In the genomic region with DNA sequence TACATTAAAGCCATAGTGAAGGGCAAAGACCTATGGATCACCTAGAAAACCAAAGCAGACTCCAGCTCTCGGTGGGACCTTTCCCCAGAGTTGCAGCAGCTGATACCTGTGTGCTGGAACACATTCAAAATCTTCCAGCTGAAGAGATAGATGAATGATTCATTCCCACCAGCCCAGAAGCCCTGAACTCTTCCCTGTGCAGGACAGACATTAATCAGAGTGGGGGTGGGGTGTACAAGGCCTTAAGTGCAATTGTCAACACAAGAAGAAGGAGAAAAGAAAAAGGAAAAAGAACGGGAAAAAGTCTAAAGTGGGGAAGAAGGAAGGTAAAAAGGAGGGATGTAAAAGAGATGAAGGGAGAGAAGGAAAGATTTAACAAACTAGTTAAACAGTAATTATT, we compare ENCODE assay signal across 25 mouse cellular contexts.
DNase-seq lines count a peak whose midpoint lies in the region; ATAC-seq and TF ChIP-seq lines count a peak whose summit lies in the region.
"Had no signal": no experiment of that assay in that cellular context is flagged by ENCODE, and none has a peak within 500 bp of the region (broad histone marks: within the 10 kb centered on the region; RNA-seq: fewer than 3 reads in every experiment).

No protein-coding gene starts in this region.

- H3K4me2 ChIP-seq in kidney, postnatal 0 days (ENCODE audit: low read length), result no peak overlapping the region
- no peak overlapping the region for H3K4me2 ChIP-seq in kidney, embryonic 15.5 days
- no peak overlapping the region for H3K4me2 ChIP-seq in midbrain, embryonic 15.5 days
- H3K4me2 ChIP-seq: embryonic facial prominence, embryonic 15.5 days; heart, embryonic 11.5 days; heart, embryonic 15.5 days; hindbrain, embryonic 14.5 days; intestine, embryonic 15.5 days had no signal

- H3K9me3 ChIP-seq in kidney, postnatal 0 days (replicated peaks; ENCODE audit: low read length), result no peaks in the 10 kb centered on the region
- H3K9me3 ChIP-seq in kidney, embryonic 15.5 days (replicated peaks), result no peaks in the 10 kb centered on the region
- no peaks in the 10 kb centered on the region for H3K9me3 ChIP-seq in midbrain, embryonic 15.5 days
- H3K9me3 ChIP-seq: embryonic facial prominence, embryonic 15.5 days; forebrain, embryonic 10.5 days; heart, embryonic 15.5 days; hindbrain, embryonic 10.5 days; intestine, embryonic 15.5 days had no signal

- 28% methylated on average over 2 of the region's 2 CpGs for WGBS in kidney, postnatal 0 days
- WGBS in kidney, embryonic 15.5 days, result 36% methylated on average over 2 of the region's 2 CpGs
- WGBS in midbrain, embryonic 15.5 days, result 75% methylated on average over 2 of the region's 2 CpGs

- H3K36me3 ChIP-seq in kidney, postnatal 0 days (ENCODE audit: insufficient read depth, low read length), result no peaks in the 10 kb centered on the region
- no peaks in the 10 kb centered on the region for H3K36me3 ChIP-seq in kidney, embryonic 15.5 days
- H3K36me3 ChIP-seq in midbrain, embryonic 15.5 days (replicated peaks), result no peaks in the 10 kb centered on the region
- H3K36me3 ChIP-seq: embryonic facial prominence, embryonic 15.5 days; forebrain, embryonic 10.5 days; heart, embryonic 15.5 days; hindbrain, embryonic 10.5 days; intestine, embryonic 15.5 days had no signal

- no peaks in the 10 kb centered on the region for H3K27me3 ChIP-seq in kidney, postnatal 0 days (ENCODE audit: insufficient read depth, low read length)
- H3K27me3 ChIP-seq in kidney, embryonic 15.5 days, result no peaks in the 10 kb centered on the region
- no peaks in the 10 kb centered on the region for H3K27me3 ChIP-seq in midbrain, embryonic 15.5 days (replicated peaks)
- H3K27me3 ChIP-seq: CH12.LX; embryonic facial prominence, embryonic 15.5 days; heart, embryonic 15.5 days; intestine, embryonic 15.5 days had no signal

- no peak overlapping the region for H3K4me3 ChIP-seq in kidney, postnatal 0 days (replicated peaks; ENCODE audit: low read depth, low read length)
- H3K4me3 ChIP-seq in kidney, embryonic 15.5 days (replicated peaks), result no peak overlapping the region
- H3K4me3 ChIP-seq in midbrain, embryonic 15.5 days, result no peak overlapping the region
- H3K4me3 ChIP-seq: embryonic facial prominence, embryonic 15.5 days; erythroblast, embryonic 14.5 days; forebrain, embryonic 10.5 days; gastrocnemius, adult 2 months; heart, embryonic 15.5 days; hindbrain, embryonic 10.5 days; intestine, embryonic 15.5 days had no signal

- H3K27ac ChIP-seq in kidney, postnatal 0 days, result 0 out of 2 replicates have a peak overlapping the region, but pooled peaks have one; percentile 6
- H3K27ac ChIP-seq in kidney, embryonic 15.5 days, result no peak overlapping the region
- no peak overlapping the region for H3K27ac ChIP-seq in midbrain, embryonic 15.5 days
- H3K27ac ChIP-seq: embryonic facial prominence, embryonic 15.5 days; forebrain, embryonic 10.5 days; gastrocnemius, adult 2 months; heart, embryonic 15.5 days; hindbrain, embryonic 10.5 days; hindbrain, embryonic 14.5 days; intestine, embryonic 15.5 days had no signal

- intact Hi-C loops in gastrocnemius, postnatal 14 days (cut with DNase I; ENCODE audit: low total_unique reads), result no loop called here

- ATAC-seq in kidney, postnatal 0 days (replicated peaks; ENCODE audit: low FRiP score, low read depth), result no peak
- ATAC-seq in kidney, embryonic 15.5 days (replicated peaks; ENCODE audit: low FRiP score), result no peak
- ATAC-seq in midbrain, embryonic 15.5 days (replicated peaks), result no peak
- ATAC-seq: forebrain, embryonic 14.5 days had no signal

- no peak for DNase-seq in kidney, postnatal 0 days (ENCODE audit: low spot score)
- peak; percentile 30 for DNase-seq in urinary bladder, postnatal 14 days (ENCODE audit: low spot score)
- DNase-seq in urinary bladder, postnatal 36 days (ENCODE audit: low spot score in 2 of 2), result no peak
- DNase-seq in adrenal gland, postnatal 10 days, result peak; percentile 73
- DNase-seq in heart, adult 9 months (ENCODE audit: low spot score in 2 of 2), result no peak
- no peak for DNase-seq in gastrocnemius, postnatal 14 days
- DNase-seq: cerebellum, adult 8-10 months; cerebellum, postnatal 14 days; embryo, embryonic 11 days; gastrocnemius, adult 2 months; gastrocnemius, postnatal 36 days; heart, adult 18-20 months; heart, postnatal 14 days had no signal

- H3K9ac ChIP-seq in kidney, postnatal 0 days (ENCODE audit: low read depth, low read length), result no peak overlapping the region
- H3K9ac ChIP-seq in kidney, embryonic 15.5 days, result no peak overlapping the region
- no peak overlapping the region for H3K9ac ChIP-seq in midbrain, embryonic 15.5 days
- H3K9ac ChIP-seq: embryonic facial prominence, embryonic 15.5 days; heart, embryonic 15.5 days; hindbrain, embryonic 14.5 days; intestine, embryonic 15.5 days had no signal

- no peak for TF ChIP-seq CTCF in kidney, postnatal 0 days (IDR thresholded peaks at IDR 0.05; ENCODE audit: low read depth)

- peaks cover 19% of the 10 kb centered on the region for H3K4me1 ChIP-seq in kidney, postnatal 0 days (replicated peaks; ENCODE audit: insufficient read depth, low read length)
- H3K4me1 ChIP-seq in kidney, embryonic 15.5 days, result peaks cover 31% of the 10 kb centered on the region
- peaks cover 17% of the 10 kb centered on the region for H3K4me1 ChIP-seq in midbrain, embryonic 15.5 days
- H3K4me1 ChIP-seq: embryonic facial prominence, embryonic 15.5 days had no signal

Comparison
In these comparisons a context has a peak if more than half of its experiments do, and no peak if none do; other contexts are left out.
1. DNase-seq: peak in urinary bladder, postnatal 14 days (single experiment) and adrenal gland, postnatal 10 days (single experiment); none in kidney, postnatal 0 days (single experiment), urinary bladder, postnatal 36 days (0 of 2), heart, adult 9 months (0 of 2) and gastrocnemius, postnatal 14 days (single experiment).